Mouse (Mus musculus): ENCODE measurements at regions not wholly inside any gene's neighbourhood (a gene's known extent, or its start where the extent isn't known, plus 50 kb on each side); places are given as distances from the start of the nearest gene placed in this dataset.

- Histone ChIP-seq H3K9ac (ENCODE audit: low read depth, poor library complexity, severe bottlenecking) (no peak overlapping the region), H3K9me3 (replicated peaks; ENCODE audit: control insufficient read depth, insufficient read depth, low read length, poor library complexity, severe bottlenecking) (peaks cover 6% of the 10 kb centered on the region; the same call in 1 of the 2 replicates), H3K27me3 (ENCODE audit: control insufficient read depth, insufficient read depth, low read length, poor library complexity, severe bottlenecking) (no peaks in the 10 kb centered on the region), H3K4me3 (ENCODE audit: low read depth, low read length) (no peak overlapping the region), H3K27ac (ENCODE audit: insufficient read depth, low read length) (no peak overlapping the region), H3K4me1 (ENCODE audit: control insufficient read depth, insufficient read depth, low read length) (no peaks in the 10 kb centered on the region), H3K36me3 (ENCODE audit: control insufficient read depth, insufficient read depth, low read length, poor library complexity, severe bottlenecking) (no peaks in the 10 kb centered on the region)
- no peak for TF ChIP-seq EP300 (IDR thresholded peaks at IDR 0.05; ENCODE audit: insufficient read depth, low read depth, low read length)
- no peak for TF ChIP-seq POLR2A (IDR thresholded peaks at IDR 0.05; ENCODE audit: insufficient read depth, low read length)
- no peak for TF ChIP-seq CTCF (IDR thresholded peaks at IDR 0.05; ENCODE audit: low read depth, low read length)
Observed at GRCm38 (mm10) chr1:81581208-81581607, 504.5 kb downstream of the Nyap2 start.

- H3K9ac ChIP-seq (ENCODE audit: low read depth, poor library complexity, severe bottlenecking) = no peak overlapping the region
- H3K4me1 ChIP-seq (ENCODE audit: control insufficient read depth, insufficient read depth, low read length) = no peaks in the 10 kb centered on the region
- no peaks in the 10 kb centered on the region for H3K9me3 ChIP-seq (replicated peaks; ENCODE audit: control insufficient read depth, insufficient read depth, low read length, poor library complexity, severe bottlenecking)
- TF ChIP-seq CTCF (IDR thresholded peaks at IDR 0.05; ENCODE audit: low read depth, low read length) (no peak), EP300 (IDR thresholded peaks at IDR 0.05; ENCODE audit: insufficient read depth, low read depth, low read length) (no peak), POLR2A (IDR thresholded peaks at IDR 0.05; ENCODE audit: insufficient read depth, low read length) (no peak)
- H3K27ac ChIP-seq (ENCODE audit: insufficient read depth, low read length) = no peak overlapping the region
- no peak overlapping the region for H3K4me3 ChIP-seq (ENCODE audit: low read depth, low read length)
- no peaks in the 10 kb centered on the region for H3K36me3 ChIP-seq (ENCODE audit: control insufficient read depth, insufficient read depth, low read length, poor library complexity, severe bottlenecking)
- H3K27me3 ChIP-seq (ENCODE audit: control insufficient read depth, insufficient read depth, low read length, poor library complexity, severe bottlenecking) = no peaks in the 10 kb centered on the region; the same call in 1 of the 2 replicates
Observed at GRCm38 (mm10) chr1:81587780-81588307, 511.1 kb downstream of the Nyap2 start.

- Histone ChIP-seq H3K27ac (ENCODE audit: insufficient read depth, low read length) (no peak overlapping the region), H3K9me3 (replicated peaks; ENCODE audit: control insufficient read depth, insufficient read depth, low read length, poor library complexity, severe bottlenecking) (no peaks in the 10 kb centered on the region), H3K36me3 (ENCODE audit: control insufficient read depth, insufficient read depth, low read length, poor library complexity, severe bottlenecking) (no peaks in the 10 kb centered on the region), H3K4me3 (ENCODE audit: low read depth, low read length) (no peak overlapping the region), H3K4me1 (ENCODE audit: control insufficient read depth, insufficient read depth, low read length) (no peaks in the 10 kb centered on the region), H3K9ac (ENCODE audit: low read depth, poor library complexity, severe bottlenecking) (no peak overlapping the region), H3K27me3 (ENCODE audit: control insufficient read depth, insufficient read depth, low read length, poor library complexity, severe bottlenecking) (no peaks in the 10 kb centered on the region; the same call in 1 of the 2 replicates)
- TF ChIP-seq CTCF (IDR thresholded peaks at IDR 0.05; ENCODE audit: low read depth, low read length) (peak; percentile 17), POLR2A (IDR thresholded peaks at IDR 0.05; ENCODE audit: insufficient read depth, low read length) (no peak), EP300 (IDR thresholded peaks at IDR 0.05; ENCODE audit: insufficient read depth, low read depth, low read length) (no peak)
Observed at GRCm38 (mm10) chr1:81591623-81592022, 514.9 kb downstream of the Nyap2 start.

DNA sequence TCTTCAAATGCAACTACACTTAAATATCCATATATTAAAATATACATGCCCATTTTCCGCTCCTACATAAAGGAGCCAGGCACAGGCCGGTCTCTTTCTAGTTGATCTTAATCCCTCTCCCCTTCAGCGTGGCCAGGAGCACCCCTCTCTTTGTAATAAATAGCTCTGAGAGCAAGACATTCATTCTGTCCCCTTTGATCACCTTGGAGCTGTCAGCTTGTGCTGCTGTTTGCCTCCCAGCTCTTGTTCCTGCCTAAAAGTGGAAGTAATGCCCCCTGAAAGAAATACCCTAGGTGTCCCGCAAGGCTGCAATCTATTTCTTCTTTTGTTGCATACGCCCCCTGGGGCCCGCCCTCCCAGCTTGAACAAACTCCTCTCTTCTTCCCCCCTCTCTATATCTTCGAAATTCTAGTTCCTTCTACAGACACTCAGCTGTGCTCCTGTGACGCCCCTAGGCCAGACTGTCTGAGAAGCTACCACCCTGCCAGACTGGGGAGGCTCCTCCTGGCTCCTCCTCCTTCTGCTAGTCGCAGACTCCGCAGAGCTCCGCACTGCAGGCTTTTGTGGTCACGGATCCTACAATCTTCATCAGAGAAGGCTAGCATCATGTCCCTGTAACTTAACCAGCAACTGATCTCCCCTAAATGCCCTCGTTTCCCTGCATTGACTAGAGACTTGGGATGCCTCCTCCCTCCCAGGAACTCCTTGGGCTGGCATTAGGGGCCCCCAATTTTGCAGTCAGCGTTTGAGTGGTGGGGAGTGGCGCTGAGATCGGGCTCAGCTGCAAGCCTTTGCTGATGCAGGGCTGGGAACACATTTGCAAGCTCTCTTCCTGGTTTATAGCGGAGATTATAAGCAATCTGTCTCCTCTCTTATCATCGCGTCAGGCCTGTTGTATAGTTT, 516.8 kb downstream of the Nyap2 start:
- no peak overlapping the region for H3K27ac ChIP-seq (ENCODE audit: insufficient read depth, low read length)
- no peak overlapping the region for H3K9ac ChIP-seq (ENCODE audit: low read depth, poor library complexity, severe bottlenecking)
- H3K27me3 ChIP-seq (ENCODE audit: control insufficient read depth, insufficient read depth, low read length, poor library complexity, severe bottlenecking) = no peaks in the 10 kb centered on the region; the same call in 1 of the 2 replicates
- H3K4me3 ChIP-seq (ENCODE audit: low read depth, low read length) = no peak overlapping the region
- no peaks in the 10 kb centered on the region for H3K4me1 ChIP-seq (ENCODE audit: control insufficient read depth, insufficient read depth, low read length)
- H3K9me3 ChIP-seq (replicated peaks; ENCODE audit: control insufficient read depth, insufficient read depth, low read length, poor library complexity, severe bottlenecking) = no peaks in the 10 kb centered on the region
- no peaks in the 10 kb centered on the region for H3K36me3 ChIP-seq (ENCODE audit: control insufficient read depth, insufficient read depth, low read length, poor library complexity, severe bottlenecking)
- no peak for TF ChIP-seq CTCF (IDR thresholded peaks at IDR 0.05; ENCODE audit: low read depth, low read length)
- TF ChIP-seq EP300 (IDR thresholded peaks at IDR 0.05; ENCODE audit: insufficient read depth, low read depth, low read length) = no peak
- TF ChIP-seq POLR2A (IDR thresholded peaks at IDR 0.05; ENCODE audit: insufficient read depth, low read length) = no peak

GRCm38 (mm10) chr1:81594183-81594515, 517.4 kb downstream of the Nyap2 start:
- no peak for TF ChIP-seq CTCF (IDR thresholded peaks at IDR 0.05; ENCODE audit: low read depth, low read length)
- no peak for TF ChIP-seq POLR2A (IDR thresholded peaks at IDR 0.05; ENCODE audit: insufficient read depth, low read length)
- TF ChIP-seq EP300 (IDR thresholded peaks at IDR 0.05; ENCODE audit: insufficient read depth, low read depth, low read length) = no peak
- H3K4me3 ChIP-seq (ENCODE audit: low read depth, low read length) = no peak overlapping the region
- no peaks in the 10 kb centered on the region for H3K36me3 ChIP-seq (ENCODE audit: control insufficient read depth, insufficient read depth, low read length, poor library complexity, severe bottlenecking)
- H3K27ac ChIP-seq (ENCODE audit: insufficient read depth, low read length) = no peak overlapping the region
- no peaks in the 10 kb centered on the region for H3K4me1 ChIP-seq (ENCODE audit: control insufficient read depth, insufficient read depth, low read length)
- no peak overlapping the region for H3K9ac ChIP-seq (ENCODE audit: low read depth, poor library complexity, severe bottlenecking)
- no peaks in the 10 kb centered on the region for H3K9me3 ChIP-seq (replicated peaks; ENCODE audit: control insufficient read depth, insufficient read depth, low read length, poor library complexity, severe bottlenecking)
- H3K27me3 ChIP-seq (ENCODE audit: control insufficient read depth, insufficient read depth, low read length, poor library complexity, severe bottlenecking) = no peaks in the 10 kb centered on the region; the same call in 1 of the 2 replicates

DNA sequence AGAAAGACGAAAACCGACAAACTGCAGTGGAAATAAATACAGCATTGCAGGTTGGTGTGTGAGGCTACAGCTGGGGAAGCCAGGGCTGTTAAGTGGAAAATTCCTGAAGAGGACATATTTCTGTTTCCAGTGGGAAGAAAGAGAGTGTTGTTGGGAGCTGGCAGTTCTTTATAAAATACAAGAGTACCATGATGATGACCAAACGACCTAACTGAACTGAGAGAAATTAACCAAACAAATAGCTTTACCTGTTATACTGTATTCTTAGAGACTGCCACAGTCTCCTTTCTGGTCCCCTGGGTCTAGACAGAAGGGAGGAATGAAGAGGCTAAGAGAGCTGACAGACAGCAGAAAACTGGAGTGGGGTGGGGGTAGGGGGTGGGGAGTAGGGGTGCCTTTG, 517.9 kb downstream of the Nyap2 start:
- H3K27ac ChIP-seq (ENCODE audit: insufficient read depth, low read length) = no peak overlapping the region
- no peak overlapping the region for H3K4me3 ChIP-seq (ENCODE audit: low read depth, low read length)
- no peak overlapping the region for H3K9ac ChIP-seq (ENCODE audit: low read depth, poor library complexity, severe bottlenecking)
- TF ChIP-seq POLR2A (IDR thresholded peaks at IDR 0.05; ENCODE audit: insufficient read depth, low read length) = no peak
- TF ChIP-seq EP300 (IDR thresholded peaks at IDR 0.05; ENCODE audit: insufficient read depth, low read depth, low read length) = no peak
- TF ChIP-seq CTCF (IDR thresholded peaks at IDR 0.05; ENCODE audit: low read depth, low read length) = no peak
- no peaks in the 10 kb centered on the region for H3K9me3 ChIP-seq (replicated peaks; ENCODE audit: control insufficient read depth, insufficient read depth, low read length, poor library complexity, severe bottlenecking)
- H3K4me1 ChIP-seq (ENCODE audit: control insufficient read depth, insufficient read depth, low read length) = no peaks in the 10 kb centered on the region
- no peaks in the 10 kb centered on the region for H3K36me3 ChIP-seq (ENCODE audit: control insufficient read depth, insufficient read depth, low read length, poor library complexity, severe bottlenecking)
- H3K27me3 ChIP-seq (ENCODE audit: control insufficient read depth, insufficient read depth, low read length, poor library complexity, severe bottlenecking) = no peaks in the 10 kb centered on the region; the same call in 1 of the 2 replicates

All from ES-Bruce4 (cell line).